In genomic region chr1:120118854-120119253, GRCm38 (mm10) we compare ENCODE assay signal across 8 mouse cellular contexts. TPM values are rescaled to one million over a fixed set of nuclear protein-coding genes. Genes with fewer than 3 reads are reported as not detected.
DNase-seq lines count a peak whose midpoint lies in the region; ATAC-seq and TF ChIP-seq lines count a peak whose summit lies in the region.

No protein-coding gene starts in this region.

- no peaks in the 10 kb centered on the region for H3K27me3 ChIP-seq in hindbrain, embryonic 12.5 days
- no peaks in the 10 kb centered on the region for H3K27me3 ChIP-seq in hindbrain, embryonic 11.5 days (ENCODE audit: control insufficient read depth, insufficient read depth, low read length)
- no peaks in the 10 kb centered on the region for H3K27me3 ChIP-seq in forebrain, embryonic 15.5 days
- no peaks in the 10 kb centered on the region for H3K27me3 ChIP-seq in liver, embryonic 16.5 days (ENCODE audit: control insufficient read depth, insufficient read depth, low read depth, low read length)

- H3K4me1 ChIP-seq in hindbrain, embryonic 12.5 days, result peaks cover 27% of the 10 kb centered on the region
- H3K4me1 ChIP-seq in hindbrain, embryonic 11.5 days (replicated peaks; ENCODE audit: control insufficient read depth, insufficient read depth, low read length), result peaks cover 5% of the 10 kb centered on the region; the same call in 1 of the 2 replicates
- H3K4me1 ChIP-seq in bone marrow macrophage, adult 2 months (ENCODE audit: control insufficient read depth, insufficient read depth, low read length), result peaks cover 34% of the 10 kb centered on the region
- H3K4me1 ChIP-seq in forebrain, embryonic 15.5 days, result peaks cover 53% of the 10 kb centered on the region
- H3K4me1 ChIP-seq in liver, embryonic 16.5 days (ENCODE audit: control insufficient read depth, low read depth, low read length), result peaks cover 20% of the 10 kb centered on the region

- H3K4me2 ChIP-seq in hindbrain, embryonic 12.5 days (replicated peaks), result peak overlapping the region; percentile 82; the same call in 1 of the 2 replicates
- H3K4me2 ChIP-seq in hindbrain, embryonic 11.5 days (replicated peaks; ENCODE audit: low read depth, low read length), result no peak overlapping the region
- peak overlapping the region; percentile 72 for H3K4me2 ChIP-seq in forebrain, embryonic 15.5 days (replicated peaks)
- peak overlapping the region; percentile 96 for H3K4me2 ChIP-seq in liver, embryonic 16.5 days (ENCODE audit: low read depth, low read length)

- no peak for ATAC-seq in hindbrain, embryonic 12.5 days (ENCODE audit: low FRiP score)
- ATAC-seq in hindbrain, embryonic 11.5 days (ENCODE audit: low FRiP score), result no peak
- no peak for ATAC-seq in forebrain, embryonic 15.5 days (replicated peaks)
- ATAC-seq in liver, embryonic 16.5 days (ENCODE audit: low read depth), result no peak
- ATAC-seq in inflammation-experienced regulatory T-cells, adult 6 months, result no peak

- H3K9me3 ChIP-seq in hindbrain, embryonic 12.5 days (replicated peaks), result no peaks in the 10 kb centered on the region
- H3K9me3 ChIP-seq in hindbrain, embryonic 11.5 days (ENCODE audit: control insufficient read depth, low read length), result 0 out of 2 replicates have a peak, but pooled peaks cover 4% of the 10 kb centered on the region
- no peaks in the 10 kb centered on the region for H3K9me3 ChIP-seq in forebrain, embryonic 15.5 days
- no peaks in the 10 kb centered on the region for H3K9me3 ChIP-seq in liver, embryonic 16.5 days (replicated peaks; ENCODE audit: control insufficient read depth, low read length)

- DNase-seq in hindbrain, embryonic 11.5 days (ENCODE audit: low spot score), result no peak
- DNase-seq in thymus, postnatal 0 days (ENCODE audit: low spot score), result no peak
- no peak for DNase-seq in cerebellum, postnatal 25 days

- no peak for TF ChIP-seq POLR2A in bone marrow macrophage, adult 2 months (IDR thresholded peaks at IDR 0.05; ENCODE audit: borderline replicate concordance, low read depth, low read length)

- H3K27ac ChIP-seq in hindbrain, embryonic 12.5 days, result no peak overlapping the region
- H3K27ac ChIP-seq in hindbrain, embryonic 11.5 days (ENCODE audit: low read depth, low read length), result no peak overlapping the region
- H3K27ac ChIP-seq in bone marrow macrophage, adult 2 months (ENCODE audit: insufficient read depth, low read depth, low read length), result no peak overlapping the region
- 0 out of 2 replicates have a peak overlapping the region, but pooled peaks have one; percentile 88 for H3K27ac ChIP-seq in forebrain, embryonic 15.5 days (replicated peaks)
- H3K27ac ChIP-seq in liver, embryonic 16.5 days (ENCODE audit: low read length), result peak overlapping the region; percentile 91

- TF ChIP-seq CTCF in bone marrow macrophage, adult 2 months (IDR thresholded peaks at IDR 0.05; ENCODE audit: low read depth, low read length), result no peak

- no peak overlapping the region for H3K4me3 ChIP-seq in hindbrain, embryonic 12.5 days
- H3K4me3 ChIP-seq in hindbrain, embryonic 11.5 days (ENCODE audit: low read depth, low read length), result no peak overlapping the region
- H3K4me3 ChIP-seq in bone marrow macrophage, adult 2 months (ENCODE audit: insufficient read depth, low read length), result 0 out of 2 replicates have a peak overlapping the region, but pooled peaks have one; percentile 3
- peak overlapping the region; percentile 57 for H3K4me3 ChIP-seq in forebrain, embryonic 15.5 days
- H3K4me3 ChIP-seq in liver, embryonic 16.5 days (ENCODE audit: low read depth, low read length), result peak overlapping the region; percentile 68

- peaks cover 30% of the 10 kb centered on the region for H3K36me3 ChIP-seq in hindbrain, embryonic 12.5 days
- peaks cover 16% of the 10 kb centered on the region for H3K36me3 ChIP-seq in hindbrain, embryonic 11.5 days (ENCODE audit: control insufficient read depth, insufficient read depth, low read length)
- H3K36me3 ChIP-seq in forebrain, embryonic 15.5 days, result peaks cover 10% of the 10 kb centered on the region
- H3K36me3 ChIP-seq in liver, embryonic 16.5 days (ENCODE audit: control insufficient read depth, insufficient read depth), result peaks cover 21% of the 10 kb centered on the region

- H3K9ac ChIP-seq in hindbrain, embryonic 12.5 days, result no peak overlapping the region
- H3K9ac ChIP-seq in hindbrain, embryonic 11.5 days (ENCODE audit: low read depth, low read length), result no peak overlapping the region
- H3K9ac ChIP-seq in forebrain, embryonic 15.5 days (replicated peaks), result peak overlapping the region; percentile 63; the same call in 1 of the 2 replicates
- H3K9ac ChIP-seq in liver, embryonic 16.5 days (ENCODE audit: low read depth, low read length), result peak overlapping the region; percentile 41; the same call in 1 of the 2 replicates

- 89% methylated on average over 2 of the region's 2 CpGs for WGBS in hindbrain, embryonic 12.5 days
- WGBS in hindbrain, embryonic 11.5 days, result 88% methylated on average over 2 of the region's 2 CpGs
- WGBS in forebrain, embryonic 15.5 days, result 79% methylated on average over 2 of the region's 2 CpGs
- WGBS in liver, embryonic 16.5 days (ENCODE audit: insufficient replicate concordance), result 82% methylated on average over 2 of the region's 2 CpGs

RNA-seq across cellular contexts. Expression of gene Dbi, which starts 2.0 kb away (rescaled TPM):
- 582 and 680 TPM in 2 replicates for polyA plus RNA-seq in hindbrain, embryonic 12.5 days (2016; fragmentation: Nextera tagmentation; extraction: Ambion mirVana)
- polyA plus RNA-seq in hindbrain, embryonic 11.5 days (2014; fragmentation: Nextera tagmentation; extraction: Ambion mirVana), result 642 and 669 TPM in 2 replicates
- polyA plus RNA-seq in bone marrow macrophage, adult 2 months (2012; ENCODE audit: insufficient read depth, insufficient read length, missing spikeins), result 259 and 267 TPM in 2 replicates
- polyA plus RNA-seq in forebrain, embryonic 15.5 days (2015; fragmentation: Nextera tagmentation; extraction: Ambion mirVana), result 1,549 and 1,577 TPM in 2 replicates
- polyA plus RNA-seq in liver, embryonic 16.5 days (2015; fragmentation: Nextera tagmentation; extraction: Ambion mirVana), result 1,140 and 1,165 TPM in 2 replicates
- polyA plus RNA-seq in thymus, postnatal 0 days (2015; fragmentation: Nextera tagmentation; extraction: Ambion mirVana), result 518 and 575 TPM in 2 replicates
- polyA plus RNA-seq in inflammation-experienced regulatory T-cells, adult 6 months (2017; shearing (Covaris generic)), result 100 to 1,000 TPM; 144 to 324 (median 146) TPM

RNA-seq across cellular contexts. Expression of gene 3110009E18Rik, which starts 2.1 kb away (rescaled TPM):
- polyA plus RNA-seq in hindbrain, embryonic 12.5 days (2016; fragmentation: Nextera tagmentation; extraction: Ambion mirVana), result 17.0 and 22.6 TPM in 2 replicates
- polyA plus RNA-seq in hindbrain, embryonic 11.5 days (2014; fragmentation: Nextera tagmentation; extraction: Ambion mirVana), result 21.9 and 26.1 TPM in 2 replicates
- polyA plus RNA-seq in bone marrow macrophage, adult 2 months (2012; ENCODE audit: insufficient read depth, insufficient read length, missing spikeins), result 5.3 and 8.7 TPM in 2 replicates
- 25.5 and 26.0 TPM in 2 replicates for polyA plus RNA-seq in forebrain, embryonic 15.5 days (2015; fragmentation: Nextera tagmentation; extraction: Ambion mirVana)
- 4.8 and 6.5 TPM in 2 replicates for polyA plus RNA-seq in liver, embryonic 16.5 days (2015; fragmentation: Nextera tagmentation; extraction: Ambion mirVana)
- 55.5 and 56.4 TPM in 2 replicates for polyA plus RNA-seq in thymus, postnatal 0 days (2015; fragmentation: Nextera tagmentation; extraction: Ambion mirVana)
- polyA plus RNA-seq in inflammation-experienced regulatory T-cells, adult 6 months (2017; shearing (Covaris generic)), result 10 to 100 TPM; 23.2 to 27.8 (median 23.7) TPM

RNA-seq across cellular contexts. Expression of gene Tmem37, which starts 45.0 kb away (rescaled TPM):
- 7.5 and 8.7 TPM in 2 replicates for polyA plus RNA-seq in hindbrain, embryonic 12.5 days (2016; fragmentation: Nextera tagmentation; extraction: Ambion mirVana)
- polyA plus RNA-seq in hindbrain, embryonic 11.5 days (2014; fragmentation: Nextera tagmentation; extraction: Ambion mirVana), result 8.8 and 10.6 TPM in 2 replicates
- polyA plus RNA-seq in bone marrow macrophage, adult 2 months (2012; ENCODE audit: insufficient read depth, insufficient read length, missing spikeins), result 71.5 and 83.0 TPM in 2 replicates
- 4.5 and 5.8 TPM in 2 replicates for polyA plus RNA-seq in forebrain, embryonic 15.5 days (2015; fragmentation: Nextera tagmentation; extraction: Ambion mirVana)
- polyA plus RNA-seq in liver, embryonic 16.5 days (2015; fragmentation: Nextera tagmentation; extraction: Ambion mirVana), result 89.2 and 94.7 TPM in 2 replicates
- polyA plus RNA-seq in thymus, postnatal 0 days (2015; fragmentation: Nextera tagmentation; extraction: Ambion mirVana), result 11.3 and 11.4 TPM in 2 replicates
- polyA plus RNA-seq in inflammation-experienced regulatory T-cells, adult 6 months (2017; shearing (Covaris generic)), result 1 to 10 TPM in 1 of 3 experiments, under 1 TPM in 2; 0.86 to 4.5 (median 0.91) TPM

Comparison
In these comparisons a context has a peak if more than half of its experiments do, and no peak if none do; other contexts are left out.
1. H3K27ac ChIP-seq: peak in forebrain, embryonic 15.5 days (single experiment) and liver, embryonic 16.5 days (single experiment); none in hindbrain, embryonic 12.5 days (single experiment), hindbrain, embryonic 11.5 days (single experiment) and bone marrow macrophage, adult 2 months (single experiment).
2. H3K4me3 ChIP-seq: peak in bone marrow macrophage, adult 2 months (single experiment), forebrain, embryonic 15.5 days (single experiment) and liver, embryonic 16.5 days (single experiment); none in hindbrain, embryonic 12.5 days (single experiment) and hindbrain, embryonic 11.5 days (single experiment).
3. H3K9ac ChIP-seq: peak in forebrain, embryonic 15.5 days (single experiment) and liver, embryonic 16.5 days (single experiment); none in hindbrain, embryonic 12.5 days (single experiment) and hindbrain, embryonic 11.5 days (single experiment).